Mouse (Mus musculus): Measurements from ENCODE around the gene Deup1. TPM values are rescaled to one million over a fixed set of nuclear protein-coding genes. Genes with fewer than 3 reads are reported as not detected.
A peak's percentile ranks its signal among the peaks of the same experiment; 100 is the strongest.

Gene Deup1
- total RNA-seq, 2 experiments from 2014 or later: 0.10 to 0.26 TPM

DNA sequence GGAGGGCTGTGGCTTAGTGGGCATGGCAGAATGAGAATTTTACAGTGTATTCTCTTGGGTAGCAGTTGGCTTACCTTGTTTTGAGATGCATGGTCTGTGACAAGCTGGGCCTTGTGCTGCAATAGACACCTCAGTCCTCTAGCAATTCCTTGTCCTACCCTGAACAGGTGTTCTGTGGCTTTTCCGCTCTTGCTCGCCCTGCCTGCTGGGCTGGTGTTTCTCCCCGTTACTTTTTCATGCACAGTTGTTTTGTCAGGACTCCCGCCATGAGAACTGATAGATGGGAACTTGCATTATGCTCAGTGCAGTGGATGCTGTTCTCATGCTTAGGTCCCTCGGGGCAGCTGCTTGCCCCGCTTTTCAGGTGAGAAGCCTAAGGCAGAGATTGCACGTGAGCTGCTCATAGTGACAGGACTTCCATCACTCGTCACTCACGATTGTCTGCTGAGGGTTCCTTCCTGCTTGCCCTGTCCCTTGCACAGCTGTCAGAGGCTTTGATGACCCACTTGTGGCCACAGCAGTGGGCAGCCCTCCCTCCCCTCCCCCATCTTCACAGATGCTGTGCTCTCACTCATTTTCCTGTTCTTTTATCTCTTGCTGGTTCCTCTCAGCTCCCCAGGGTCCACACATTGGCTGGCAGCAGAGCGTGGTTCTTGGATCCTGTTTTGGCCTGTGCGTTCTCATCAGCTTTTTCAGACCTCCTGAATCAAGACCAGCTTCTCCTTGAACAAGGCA, 94.2 kb downstream of the Deup1 start:
- no peak for DNase-seq

DNA sequence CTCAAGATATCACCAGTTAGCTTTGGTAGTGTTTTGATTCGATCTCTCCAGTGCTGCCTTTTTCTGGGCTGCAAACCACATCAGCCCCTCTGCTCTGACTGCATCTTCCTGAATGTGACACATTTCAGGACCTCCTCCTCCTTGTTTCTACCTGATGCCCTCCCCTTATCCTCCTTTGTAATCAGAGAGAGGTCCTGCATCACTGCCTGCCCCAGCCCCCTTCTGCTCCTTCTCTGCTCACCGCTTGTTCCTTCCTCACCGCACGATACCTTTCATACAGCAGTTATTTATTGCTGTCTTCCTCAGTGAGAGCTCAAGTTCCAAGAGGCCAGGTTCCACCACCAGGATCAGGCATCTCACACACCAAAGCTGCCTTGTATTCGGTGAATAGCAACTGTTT, 96.5 kb downstream of the Deup1 start:
- no peak for DNase-seq

DNA sequence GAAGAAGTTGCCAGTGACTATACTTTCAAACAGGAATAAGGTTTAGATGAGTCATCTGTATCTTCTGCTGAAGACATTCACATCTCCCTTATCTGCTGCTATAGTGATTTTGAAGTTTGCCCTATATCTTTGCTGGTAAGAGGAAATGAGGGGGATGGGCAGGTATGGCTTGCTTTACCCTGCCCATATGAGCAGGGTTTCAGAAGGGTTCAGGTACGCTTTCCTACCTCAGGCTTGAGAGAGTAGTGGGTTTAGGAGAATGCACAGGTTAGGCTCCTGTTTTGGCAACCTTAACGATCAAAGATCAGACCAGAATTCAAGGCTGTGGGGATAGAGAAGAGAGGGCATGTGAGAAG, 97.8 kb downstream of the Deup1 start:
- DNase-seq: no peak

DNA sequence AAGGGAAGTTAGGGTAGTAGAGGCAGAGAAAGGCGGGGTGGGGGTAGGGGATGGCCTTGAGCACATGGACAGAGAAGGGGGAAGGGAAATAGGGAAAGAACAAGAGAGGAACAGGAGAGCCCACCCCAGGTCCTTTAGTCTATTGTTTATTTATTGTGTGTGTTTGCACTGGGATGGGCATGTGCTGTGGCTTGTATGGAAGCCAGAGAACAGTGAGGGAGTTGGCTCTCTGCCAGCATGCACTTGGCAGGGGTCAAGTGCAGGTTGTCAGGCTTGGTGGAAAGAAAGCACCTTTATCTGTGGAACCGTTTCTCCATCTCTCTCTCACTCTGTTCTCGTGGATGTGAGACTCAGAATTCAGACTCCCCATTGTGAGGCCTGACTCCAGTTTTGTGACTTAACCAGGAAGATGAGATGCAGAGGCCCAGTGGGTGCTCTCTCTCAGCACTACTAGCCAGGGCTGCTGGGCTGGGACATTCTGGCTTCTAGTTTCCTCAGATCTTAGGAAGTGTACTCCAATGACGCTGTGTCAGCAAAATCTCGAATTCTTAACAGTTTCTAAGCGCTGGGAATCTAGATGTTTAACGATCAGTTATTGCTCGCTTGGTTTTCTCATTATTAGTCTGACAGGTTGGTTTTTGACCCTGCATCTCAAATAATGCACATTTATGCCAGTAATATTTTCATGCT, 98.3 kb downstream of the Deup1 start:
- peak in 1 of 2 experiments; percentile 36 for DNase-seq

DNA sequence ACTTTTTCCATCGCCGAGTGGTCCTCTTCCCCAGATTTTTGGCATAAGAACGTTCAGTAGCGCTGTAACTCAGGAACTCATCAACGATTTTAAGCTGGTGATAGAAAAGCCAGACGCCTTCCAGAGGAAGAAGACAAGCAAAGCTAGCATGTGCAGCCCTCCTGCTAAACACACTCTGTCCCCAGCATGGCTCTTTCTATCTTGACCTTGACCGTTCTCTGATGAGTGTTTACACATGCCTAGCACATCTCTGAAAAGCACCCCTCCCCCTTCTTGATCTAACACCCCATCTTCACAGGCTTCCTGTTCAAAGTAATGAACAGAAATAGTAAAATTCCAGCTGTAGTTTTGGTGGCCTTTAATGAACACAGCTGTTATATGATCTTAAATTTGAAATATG, 99.4 kb downstream of the Deup1 start:
- no peak for DNase-seq

DNA sequence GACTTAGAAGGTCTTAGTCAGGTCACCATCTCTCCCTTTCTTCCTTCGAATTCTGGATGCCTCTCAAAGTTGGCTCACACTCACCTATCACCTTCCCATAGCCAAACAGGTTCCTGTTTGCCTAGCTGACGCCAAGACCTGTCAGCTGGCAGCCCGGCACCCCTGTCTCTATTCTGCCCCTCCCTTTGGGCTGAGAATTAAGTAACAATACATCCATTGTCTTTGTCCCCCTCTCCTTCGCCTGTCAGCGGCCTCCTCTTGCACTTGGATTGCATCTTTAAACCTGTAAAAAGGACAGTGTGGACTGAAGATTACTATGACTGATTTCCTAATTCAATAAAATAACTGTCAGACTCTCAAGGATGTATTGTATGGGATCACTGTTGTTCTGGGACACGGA, 99.9 kb downstream of the Deup1 start:
- DNase-seq: no peak

DNA sequence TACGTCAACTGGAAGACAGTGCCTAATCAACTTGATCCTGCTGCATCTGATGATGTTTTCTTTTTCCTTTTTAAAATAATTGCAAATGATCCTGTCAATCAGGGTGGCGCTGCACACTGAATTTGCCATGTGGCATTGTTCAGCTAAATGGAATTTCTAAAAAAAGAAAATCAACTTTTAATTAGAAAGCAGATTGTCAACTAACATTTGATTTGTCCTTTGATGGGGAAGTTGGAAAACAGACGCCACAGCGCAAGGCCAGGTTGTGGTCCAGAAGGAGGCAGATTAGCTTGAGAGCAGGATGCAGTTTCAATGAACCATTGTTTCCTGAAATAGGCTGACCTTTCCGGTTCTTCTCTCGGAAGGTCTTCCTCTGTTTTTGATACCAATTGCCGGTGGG, 101.2 kb downstream of the Deup1 start:
- no peak for DNase-seq

DNA sequence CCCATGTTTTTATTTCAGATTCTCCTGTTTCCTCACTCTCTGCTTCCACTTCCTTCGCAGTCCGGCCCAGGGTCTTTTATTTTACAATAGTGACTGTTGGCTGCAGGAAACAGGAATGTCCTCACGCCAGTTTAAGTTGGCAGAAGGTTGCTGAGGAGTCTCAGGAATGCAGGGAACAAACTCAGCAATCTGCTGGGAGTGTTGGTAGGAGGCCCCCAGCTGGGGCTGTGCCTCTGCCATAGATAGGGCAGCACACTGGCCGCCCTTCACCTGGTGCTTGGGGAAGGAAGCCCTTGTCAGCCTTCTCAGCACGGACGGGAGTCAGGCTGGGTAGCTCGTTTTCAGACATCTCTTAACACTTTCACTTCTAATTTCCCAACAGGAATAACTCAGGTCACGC, 102.5 kb downstream of the Deup1 start:
- peak in 1 of 2 experiments; percentile 41 for DNase-seq

DNA sequence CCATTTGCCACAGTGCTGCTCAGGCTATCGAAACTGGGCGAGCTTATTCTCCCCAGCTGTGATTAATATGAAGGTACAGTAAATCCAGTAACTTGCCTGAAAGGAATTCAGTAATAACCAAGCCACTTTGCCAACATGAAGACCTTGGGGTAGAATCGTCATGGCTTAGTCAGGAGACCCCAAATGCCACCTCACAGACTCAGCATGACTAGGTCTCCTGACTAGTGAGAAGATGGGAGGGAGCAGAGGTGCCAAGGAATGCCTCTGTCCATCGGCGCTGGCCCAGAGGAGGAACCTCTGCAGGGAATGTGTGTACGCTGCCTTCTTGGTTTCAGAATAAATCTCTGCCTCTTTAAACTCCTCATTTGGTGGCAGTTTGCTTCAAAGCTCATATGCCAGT, 104.1 kb downstream of the Deup1 start:
- DNase-seq: peak; percentile 53 to 58

DNA sequence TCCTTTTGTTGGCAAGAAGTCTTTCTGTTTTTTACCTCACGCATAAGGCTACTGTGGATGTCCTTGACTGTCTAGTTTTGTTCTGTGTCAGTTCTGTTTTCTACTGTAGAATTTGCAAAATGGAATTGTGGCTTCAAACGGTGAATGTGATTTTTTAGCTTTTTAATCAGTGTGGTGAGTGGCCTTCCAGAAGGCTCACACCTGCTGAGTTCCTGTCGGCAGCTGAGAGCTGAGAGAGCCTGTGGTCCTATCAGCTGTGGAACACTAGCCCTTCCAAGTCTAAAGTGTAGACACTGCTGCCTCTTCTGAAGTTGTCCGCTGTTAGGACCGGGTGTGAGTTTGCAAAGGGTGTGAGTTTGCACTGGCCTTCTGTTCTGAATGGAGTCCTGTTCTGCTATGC, 104.8 kb downstream of the Deup1 start:
- DNase-seq: no peak

DNA sequence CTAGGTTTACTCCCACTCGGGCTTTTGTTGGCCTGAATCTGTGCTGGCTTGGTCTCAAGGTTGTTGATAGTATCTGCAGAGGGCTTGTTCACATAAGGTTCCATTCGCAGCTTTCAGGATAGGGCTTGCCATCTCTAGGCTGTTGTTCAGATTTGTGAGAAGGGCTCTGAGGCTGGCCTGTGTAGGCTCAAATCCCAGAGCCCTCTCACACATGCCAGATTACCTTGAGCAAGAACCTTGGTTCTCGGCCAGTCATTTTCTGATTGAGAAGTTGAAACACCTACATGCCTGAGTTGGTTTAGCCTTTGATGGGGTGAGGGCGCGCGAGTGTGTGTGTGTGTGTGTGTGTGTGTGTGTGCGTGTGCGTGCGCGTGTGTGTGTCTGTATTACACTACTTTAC, 105.4 kb downstream of the Deup1 start:
- DNase-seq: peak; percentile 44 to 59

DNA sequence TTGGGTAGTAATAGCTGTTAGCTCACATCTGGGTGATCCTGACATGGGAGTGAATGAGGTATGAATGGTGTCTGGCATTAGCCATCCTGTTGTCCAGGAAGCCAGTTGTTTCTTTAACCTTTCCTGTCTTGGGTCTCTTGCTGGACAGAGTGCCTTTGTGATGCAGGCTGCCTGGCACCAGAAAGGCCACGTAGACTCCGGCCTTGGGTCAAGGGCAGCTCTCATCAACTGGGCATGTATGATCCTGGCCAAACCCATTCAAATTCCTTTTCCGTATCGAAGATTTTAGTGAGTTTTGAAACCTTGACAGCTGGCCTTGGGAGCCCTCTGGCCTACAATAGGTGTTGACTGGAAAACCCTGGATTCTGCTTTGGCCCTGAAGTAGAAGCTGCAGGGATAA, 109.8 kb downstream of the Deup1 start:
- peak; percentile 74 to 75 for DNase-seq

DNA sequence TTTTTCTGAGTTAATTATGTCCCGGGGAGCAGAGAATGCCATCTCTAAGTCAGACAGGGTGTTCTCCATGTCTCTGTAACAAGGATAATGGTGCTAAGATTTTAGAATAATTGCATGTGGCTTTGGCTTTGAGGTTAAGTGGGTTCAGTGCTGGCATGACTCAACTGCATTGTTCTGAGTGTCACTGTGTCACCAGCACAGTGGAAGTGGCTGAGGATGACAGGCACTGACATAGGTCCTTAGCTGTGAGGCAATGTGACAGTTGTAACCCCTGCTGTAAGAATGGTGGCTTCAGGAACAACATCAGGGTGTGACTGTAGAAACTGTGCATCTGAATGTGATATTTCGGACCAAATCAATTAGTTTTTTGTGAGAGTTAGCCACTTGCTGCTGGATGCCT, 111.7 kb downstream of the Deup1 start:
- no peak for DNase-seq

DNA sequence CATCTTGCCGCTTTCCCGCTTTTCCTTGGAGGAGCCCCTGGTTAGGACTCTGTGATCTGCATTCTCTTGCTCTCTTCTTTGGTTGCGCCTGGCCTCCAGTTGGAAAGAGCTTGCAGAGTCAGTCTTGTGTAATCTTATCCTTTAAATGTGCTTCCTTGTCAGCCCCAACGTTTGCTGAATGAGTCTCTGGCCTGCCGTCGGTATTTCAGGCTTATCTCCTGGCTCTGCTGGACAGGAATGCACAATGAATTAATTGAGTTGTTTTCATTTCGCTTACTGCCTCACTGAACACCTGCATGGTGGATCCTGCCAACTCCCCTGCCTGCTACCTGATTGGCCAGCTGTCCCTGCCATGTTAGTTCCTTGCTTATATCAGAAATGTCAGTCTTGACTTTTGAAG, 114.8 kb downstream of the Deup1 start:
- DNase-seq: no peak

DNA sequence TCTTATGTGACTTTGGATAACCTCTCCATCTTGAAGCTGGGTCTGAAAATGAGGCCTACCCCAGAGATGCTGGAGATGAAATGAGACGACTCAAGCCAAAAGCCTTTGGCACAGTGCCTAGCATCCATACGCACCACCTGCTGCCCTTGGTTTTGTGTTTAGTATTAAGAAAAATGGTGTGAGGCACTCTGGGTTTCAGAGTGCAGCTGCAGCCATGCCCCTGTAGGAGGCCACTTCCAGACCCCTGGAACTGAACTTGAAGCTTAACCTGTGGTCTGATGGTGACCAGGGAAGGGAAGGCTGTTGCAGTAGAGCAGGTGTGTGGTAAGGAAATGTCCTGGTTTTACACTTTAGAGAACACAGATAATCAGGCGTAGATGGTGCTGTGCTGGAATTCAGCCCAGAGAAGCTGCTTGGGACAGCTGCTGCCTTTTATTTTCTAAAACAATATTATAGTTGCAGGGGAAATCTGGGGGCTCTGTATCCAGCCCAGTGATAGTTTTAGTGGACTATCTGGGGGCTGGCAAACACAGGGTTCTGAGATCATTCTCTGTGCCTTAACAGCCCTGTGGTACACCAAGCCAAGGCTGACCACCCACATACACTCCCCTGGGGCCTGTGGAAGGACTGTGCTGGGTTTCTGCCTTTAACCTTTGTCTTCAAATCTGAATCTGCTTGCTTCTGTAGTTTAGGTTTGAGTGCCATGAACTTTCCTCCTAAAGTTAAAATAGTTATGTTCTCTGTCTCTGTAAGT, 117.0 kb downstream of the Deup1 start:
- DNase-seq: no peak

Other genes with a start within 250 kb of the Deup1 start
- 10 to 100 TPM; 29.0 to 35.2 TPM for gene Smco4, start 134.5 kb downstream of the Deup1 start, total RNA-seq (2021)
- 10 to 100 TPM; 32.7 to 42.6 TPM for gene Slc36a4, start 81.8 kb upstream of the Deup1 start, total RNA-seq (2021)
- gene Mtnr1b, start 246.6 kb upstream of the Deup1 start, total RNA-seq (2021): not detected

Measured in adrenal gland, postnatal 36 days (tissue).